Comparison of ENCODE assay signal across 7 mouse cellular contexts in genomic region chr14:18271666-18272065, GRCm38 (mm10). TPM values are rescaled to one million over a fixed set of nuclear protein-coding genes. Genes with fewer than 3 reads are reported as not detected.
DNase-seq lines count a peak whose midpoint lies in the region; ATAC-seq and TF ChIP-seq lines count a peak whose summit lies in the region.

No protein-coding gene starts in this region.

- no peak for TF ChIP-seq CTCF in layer of hippocampus, adult 2 months (conservative IDR thresholded peaks at IDR 0.05)
- TF ChIP-seq CTCF in cortical plate, adult 2 months (IDR thresholded peaks at IDR 0.05; ENCODE audit: extremely low read depth, insufficient read depth, low read length), result no peak

- H3K9me3 ChIP-seq in intestine, embryonic 16.5 days (ENCODE audit: control insufficient read depth, low read length), result no peaks in the 10 kb centered on the region
- no peaks in the 10 kb centered on the region for H3K9me3 ChIP-seq in neural tube, embryonic 14.5 days (ENCODE audit: control insufficient read depth, low read length)

- H3K4me2 ChIP-seq in intestine, embryonic 16.5 days (ENCODE audit: low read depth, low read length), result peak overlapping the region; percentile 80
- peak overlapping the region; percentile 46 for H3K4me2 ChIP-seq in neural tube, embryonic 14.5 days (ENCODE audit: low read depth, low read length)

- WGBS in intestine, embryonic 16.5 days, result 9% methylated on average over 6 of the region's 7 CpGs
- 7% methylated on average over 6 of the region's 7 CpGs for WGBS in neural tube, embryonic 14.5 days

- H3K27me3 ChIP-seq in intestine, embryonic 16.5 days (replicated peaks; ENCODE audit: control insufficient read depth, insufficient read depth, low read length), result no peaks in the 10 kb centered on the region
- no peaks in the 10 kb centered on the region for H3K27me3 ChIP-seq in neural tube, embryonic 14.5 days (ENCODE audit: control insufficient read depth, insufficient read depth, low read length)

- no peak for TF ChIP-seq POLR2A in cortical plate, adult 2 months (IDR thresholded peaks at IDR 0.05; ENCODE audit: extremely low read depth, insufficient read depth, low read length)

- peak overlapping the region; percentile 79 for H3K9ac ChIP-seq in intestine, embryonic 16.5 days (ENCODE audit: low read depth, low read length)
- H3K9ac ChIP-seq in neural tube, embryonic 14.5 days (replicated peaks; ENCODE audit: low read depth, low read length), result peak overlapping the region; percentile 74

- H3K4me1 ChIP-seq in cortical plate, adult 2 months (ENCODE audit: control insufficient read depth, insufficient read depth, low read length), result no peaks in the 10 kb centered on the region
- no peaks in the 10 kb centered on the region for H3K4me1 ChIP-seq in intestine, embryonic 16.5 days (ENCODE audit: control insufficient read depth, insufficient read depth, low read length)
- H3K4me1 ChIP-seq in neural tube, embryonic 14.5 days (ENCODE audit: control insufficient read depth, insufficient read depth, low read length), result peaks cover 11% of the 10 kb centered on the region

- H3K36me3 ChIP-seq in intestine, embryonic 16.5 days (ENCODE audit: control insufficient read depth, insufficient read depth, low read length), result peaks cover under 1% of the 10 kb centered on the region; the same call in 1 of the 2 replicates
- peaks cover 4% of the 10 kb centered on the region; the same call in 1 of the 2 replicates for H3K36me3 ChIP-seq in neural tube, embryonic 14.5 days (ENCODE audit: control insufficient read depth, insufficient read depth, low read length)

- peak overlapping the region; percentile 72 for H3K4me3 ChIP-seq in layer of hippocampus, adult 2 months
- H3K4me3 ChIP-seq in cortical plate, adult 2 months (ENCODE audit: insufficient read depth, low read length), result peak overlapping the region; percentile 69
- peak overlapping the region; percentile 89 for H3K4me3 ChIP-seq in intestine, embryonic 16.5 days (ENCODE audit: low read length)
- peak overlapping the region; percentile 66 for H3K4me3 ChIP-seq in neural tube, embryonic 14.5 days (ENCODE audit: low read depth, low read length)

- ATAC-seq in intestine, embryonic 16.5 days, result no peak
- ATAC-seq in neural tube, embryonic 14.5 days (ENCODE audit: low read depth), result peak; percentile 5; the same call in 1 of the 2 replicates

- peak overlapping the region; percentile 93 for H3K27ac ChIP-seq in layer of hippocampus, adult 2 months
- H3K27ac ChIP-seq in cortical plate, adult 2 months (ENCODE audit: insufficient read depth, low read length), result no peak overlapping the region
- H3K27ac ChIP-seq in intestine, embryonic 16.5 days (ENCODE audit: low read length), result no peak overlapping the region
- no peak overlapping the region; the same call in 1 of the 2 replicates for H3K27ac ChIP-seq in neural tube, embryonic 14.5 days (ENCODE audit: low read depth, low read length)

- no peak for DNase-seq in layer of hippocampus, adult 2 months (ENCODE audit: low spot score in 2 of 2)
- no peak for DNase-seq in layer of hippocampus, adult 18-20 months (ENCODE audit: low spot score in 2 of 2)
- no peak for DNase-seq in urinary bladder, postnatal 4 days (ENCODE audit: low spot score in 2 of 2)
- DNase-seq in gastrocnemius, adult 8-10 months (ENCODE audit: low spot score in 2 of 2), result no peak

RNA-seq across cellular contexts. Expression of gene Rpl15, which starts 0.5 kb away (rescaled TPM):
- 100 to 1,000 TPM; 389 to 396 TPM for total RNA-seq in layer of hippocampus, adult 2 months (2021)
- 100 to 1,000 TPM; 368 to 388 TPM for total RNA-seq in layer of hippocampus, adult 18-20 months (2021)
- polyA plus RNA-seq in cortical plate, adult 2 months (2012; rRNA removed), result 324 and 336 TPM in 2 replicates
- polyA plus RNA-seq in intestine, embryonic 16.5 days (2015; fragmentation: Nextera tagmentation; extraction: Ambion mirVana), result 349 and 396 TPM in 2 replicates
- polyA plus RNA-seq in neural tube, embryonic 14.5 days (2014; fragmentation: Nextera tagmentation; extraction: Ambion mirVana), result 331 and 341 TPM in 2 replicates
- total RNA-seq in gastrocnemius, adult 8-10 months (2022), result 100 to 1,000 TPM; 522 to 585 (median 547) TPM

RNA-seq across cellular contexts. Expression of gene Nkiras1, which starts 0.7 kb away (rescaled TPM):
- 10 to 100 TPM; 78.9 to 83.9 TPM for total RNA-seq in layer of hippocampus, adult 2 months (2021)
- 10 to 100 TPM; 84.1 to 84.5 TPM for total RNA-seq in layer of hippocampus, adult 18-20 months (2021)
- polyA plus RNA-seq in cortical plate, adult 2 months (2012; rRNA removed), result 148 and 152 TPM in 2 replicates
- polyA plus RNA-seq in intestine, embryonic 16.5 days (2015; fragmentation: Nextera tagmentation; extraction: Ambion mirVana), result 14.5 and 15.9 TPM in 2 replicates
- 57.1 and 66.6 TPM in 2 replicates for polyA plus RNA-seq in neural tube, embryonic 14.5 days (2014; fragmentation: Nextera tagmentation; extraction: Ambion mirVana)
- total RNA-seq in gastrocnemius, adult 8-10 months (2022), result 10 to 100 TPM; 31.0 to 33.9 (median 31.8) TPM

RNA-seq across cellular contexts. Expression of gene Nr1d2, which starts 32.7 kb away (rescaled TPM):
- total RNA-seq in layer of hippocampus, adult 2 months (2021), result 10 to 100 TPM; 61.4 to 66.8 TPM
- 10 to 100 TPM; 57.3 to 64.0 TPM for total RNA-seq in layer of hippocampus, adult 18-20 months (2021)
- 58.5 and 60.2 TPM in 2 replicates for polyA plus RNA-seq in cortical plate, adult 2 months (2012; rRNA removed)
- 3.6 and 3.8 TPM in 2 replicates for polyA plus RNA-seq in intestine, embryonic 16.5 days (2015; fragmentation: Nextera tagmentation; extraction: Ambion mirVana)
- 8.9 and 9.1 TPM in 2 replicates for polyA plus RNA-seq in neural tube, embryonic 14.5 days (2014; fragmentation: Nextera tagmentation; extraction: Ambion mirVana)
- total RNA-seq in gastrocnemius, adult 8-10 months (2022), result 10 to 100 TPM; 82.6 to 91.5 (median 86.0) TPM

RNA-seq across cellular contexts. Expression of gene Ube2e1, which starts 60.0 kb away (rescaled TPM):
- 100 to 1,000 TPM; 114 to 115 TPM for total RNA-seq in layer of hippocampus, adult 2 months (2021)
- 100 to 1,000 TPM; 122 to 124 TPM for total RNA-seq in layer of hippocampus, adult 18-20 months (2021)
- polyA plus RNA-seq in cortical plate, adult 2 months (2012; rRNA removed), result 103 and 111 TPM in 2 replicates
- polyA plus RNA-seq in intestine, embryonic 16.5 days (2015; fragmentation: Nextera tagmentation; extraction: Ambion mirVana), result 107 and 113 TPM in 2 replicates
- 65.5 and 77.0 TPM in 2 replicates for polyA plus RNA-seq in neural tube, embryonic 14.5 days (2014; fragmentation: Nextera tagmentation; extraction: Ambion mirVana)
- 100 to 1,000 TPM in 2 of 4 experiments, 10 to 100 TPM in 2; 94.7 to 105 (median 99.1) TPM for total RNA-seq in gastrocnemius, adult 8-10 months (2022)
